Mouse (Mus musculus) heart, adult 18-20 months (tissue): ENCODE results near the gene Tnpo3. TPM values are rescaled to one million over a fixed set of nuclear protein-coding genes. Genes with fewer than 3 reads are reported as not detected.
A peak's percentile ranks its signal among the peaks of the same experiment; 100 is the strongest.

Source experiments
- DNase-seq, 2 experiments: peaks; one replicate each; pipeline ENCODE4 v3.0.0; 2021 to 2022; ENCODE audit warnings: mixed read lengths in 1 of 2
- total RNA-seq, 2 experiments: library from RNA; stranded (reverse); gene quantifications; 2 replicates each; pipeline ENCODE4 v1.2.3; 2021

Tnpo3 gene
- total RNA-seq, 2 experiments from 2014 or later, result 43.6 to 44.9 TPM

- peak in 1 of 2 experiments; percentile 15 for DNase-seq
Observed at GRCm38 (mm10) chr6:29527361-29528164, 82.1 kb downstream of the Tnpo3 start.

DNA sequence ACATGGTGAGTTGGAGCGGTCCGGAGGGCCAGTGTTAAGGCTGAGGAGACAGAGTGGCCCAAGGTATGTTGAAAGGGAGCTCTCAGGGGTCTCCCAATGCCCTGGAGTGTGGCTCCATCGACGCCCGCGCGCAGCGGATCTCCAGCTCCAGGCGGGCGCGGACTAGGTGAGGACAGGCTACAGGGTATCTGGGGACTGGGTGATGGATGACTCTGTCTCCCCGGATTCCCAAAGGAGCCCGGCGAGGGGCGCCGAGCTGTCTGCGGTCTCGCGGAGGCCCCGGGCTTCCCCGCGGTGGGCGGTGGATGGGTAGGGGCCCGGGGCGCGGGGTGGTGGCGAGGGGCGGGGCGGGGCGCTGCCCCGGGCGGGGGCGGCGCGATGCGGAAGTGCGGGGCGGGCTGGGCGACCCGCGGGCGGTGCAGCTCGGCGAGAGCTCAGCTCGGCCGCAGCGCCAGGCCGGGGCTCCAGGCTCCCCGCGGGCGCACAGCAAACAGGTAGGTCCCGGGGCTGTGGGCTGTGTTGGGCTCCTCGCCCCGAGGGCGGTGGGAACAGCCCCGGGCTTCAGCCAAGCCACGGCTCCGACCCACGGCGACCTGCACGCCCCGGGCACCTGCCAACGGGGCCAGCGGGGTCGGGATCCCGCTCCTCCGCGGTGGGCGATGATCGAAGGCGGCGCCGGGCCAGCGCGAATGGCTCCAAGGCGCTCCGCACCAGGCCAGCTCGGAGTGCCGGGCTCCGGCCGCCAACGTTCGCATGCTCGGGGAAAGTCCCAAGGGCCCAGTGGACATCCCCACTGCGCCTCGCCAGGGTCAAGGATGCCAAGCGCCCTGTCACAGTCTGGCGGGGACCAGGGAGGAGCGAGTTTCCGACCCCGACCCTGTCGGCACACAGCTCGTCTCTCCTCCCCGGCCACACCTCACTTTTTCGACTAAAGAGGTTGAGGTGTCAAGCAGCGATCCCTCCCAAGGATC, 83.1 kb downstream of the Tnpo3 start, which contains the start of gene Irf5:
Irf5 (plus strand) TSS at position 345 of the 971 bp plus-strand sequence.
- peak; percentile 44 to 46 for DNase-seq

GRCm38 (mm10) chr6:29525256-29525655, 84.4 kb downstream of the Tnpo3 start:
- peak in 1 of 2 experiments; percentile 20 for DNase-seq

DNA sequence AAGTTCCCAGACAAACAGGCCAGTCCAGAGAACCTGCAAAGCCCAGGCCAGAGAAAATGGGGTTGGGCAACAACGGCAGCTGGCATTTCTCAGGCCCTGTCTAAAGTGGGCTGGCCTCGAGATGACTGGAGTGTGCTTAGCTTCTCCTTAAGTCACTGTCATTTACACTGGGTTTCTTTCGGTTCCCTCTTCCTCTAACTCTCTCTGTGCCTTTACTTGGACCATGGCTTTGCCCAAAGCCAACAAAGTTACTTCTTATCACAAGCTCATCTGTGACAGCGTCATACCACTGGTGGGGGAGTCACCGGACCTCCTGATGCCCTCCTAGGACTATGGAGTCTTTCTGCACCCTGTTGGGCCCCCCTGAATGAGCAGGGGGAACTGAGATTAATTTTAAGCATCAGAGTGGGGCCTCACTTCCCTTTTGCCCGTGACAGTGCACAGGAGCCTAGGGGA, 85.6 kb downstream of the Tnpo3 start:
- DNase-seq, result peak; percentile 58 to 74

DNA sequence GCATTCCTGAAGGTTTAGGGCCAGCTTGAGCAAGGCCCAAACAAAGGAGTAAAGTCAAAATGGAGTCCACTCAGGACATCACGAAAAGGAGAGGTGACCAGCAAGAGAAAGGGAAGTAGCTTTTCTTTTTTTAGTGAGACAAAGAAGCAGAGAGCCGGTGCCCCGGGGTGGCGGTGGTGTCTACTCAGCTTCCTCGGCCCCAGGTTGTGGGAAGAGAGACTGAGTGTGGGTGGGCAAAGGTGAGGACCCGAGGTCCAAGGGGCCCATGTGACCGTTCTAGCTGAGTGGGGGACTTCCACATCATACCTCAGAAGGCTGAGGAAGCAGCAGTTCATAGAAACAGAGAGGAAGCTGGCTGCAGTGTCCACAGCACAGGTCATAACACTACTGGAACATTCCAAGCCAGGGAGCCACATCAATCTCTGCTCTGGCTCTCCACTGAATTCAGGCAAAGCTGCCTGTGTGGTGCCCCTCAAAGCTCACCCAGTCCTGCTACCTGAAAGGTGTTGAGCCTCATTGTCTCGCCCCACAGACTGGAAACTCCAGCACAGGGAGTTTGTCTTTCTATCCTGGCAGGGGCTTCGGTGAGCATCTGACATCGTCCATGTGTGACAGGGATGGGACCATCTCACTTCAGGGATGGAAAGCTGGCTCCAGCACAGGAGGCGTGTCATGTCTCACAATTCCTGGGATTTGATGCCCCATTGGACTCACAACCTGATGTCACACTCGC, 86.2 kb downstream of the Tnpo3 start:
- DNase-seq, result peak in 1 of 2 experiments; percentile 13

- DNase-seq, result peak in 1 of 2 experiments; percentile 9
Observed at GRCm38 (mm10) chr6:29522626-29523300, 86.9 kb downstream of the Tnpo3 start.

- peak; percentile 75 to 86 for DNase-seq
Observed at GRCm38 (mm10) chr6:29517139-29517538, 92.5 kb downstream of the Tnpo3 start.

DNA sequence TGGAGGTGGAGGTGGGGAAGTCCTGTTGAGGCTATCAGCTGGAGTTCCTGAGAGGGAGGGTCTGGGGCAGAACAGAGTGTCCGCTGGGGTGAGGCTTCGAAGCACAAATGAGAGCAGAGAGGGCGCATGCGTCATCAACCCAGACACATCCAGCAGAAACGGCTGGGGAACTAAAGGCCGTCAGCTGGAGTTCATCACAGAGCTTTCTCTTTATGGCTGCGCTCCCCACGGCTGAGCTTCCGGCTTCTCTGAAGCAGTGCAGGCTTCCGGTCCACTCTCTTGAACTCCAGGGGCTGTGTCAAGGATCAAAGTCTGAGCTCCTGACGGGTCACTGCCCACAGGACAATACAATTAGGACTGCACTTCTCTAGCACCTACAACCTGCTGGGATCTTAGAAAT, 96.4 kb downstream of the Tnpo3 start:
- peak; percentile 64 to 70 for DNase-seq

- peak in 1 of 2 experiments; percentile 71 for DNase-seq
Observed at GRCm38 (mm10) chr6:29509086-29509485, 100.6 kb downstream of the Tnpo3 start.

- DNase-seq, result no peak
Observed at GRCm38 (mm10) chr6:29507447-29508309, 102.0 kb downstream of the Tnpo3 start, which contains the start of gene Kcp. TSS of gene Kcp (minus strand) at chr6:29507952.

- DNase-seq, result no peak
Observed at GRCm38 (mm10) chr6:29506834-29507233, 102.9 kb downstream of the Tnpo3 start.

DNA sequence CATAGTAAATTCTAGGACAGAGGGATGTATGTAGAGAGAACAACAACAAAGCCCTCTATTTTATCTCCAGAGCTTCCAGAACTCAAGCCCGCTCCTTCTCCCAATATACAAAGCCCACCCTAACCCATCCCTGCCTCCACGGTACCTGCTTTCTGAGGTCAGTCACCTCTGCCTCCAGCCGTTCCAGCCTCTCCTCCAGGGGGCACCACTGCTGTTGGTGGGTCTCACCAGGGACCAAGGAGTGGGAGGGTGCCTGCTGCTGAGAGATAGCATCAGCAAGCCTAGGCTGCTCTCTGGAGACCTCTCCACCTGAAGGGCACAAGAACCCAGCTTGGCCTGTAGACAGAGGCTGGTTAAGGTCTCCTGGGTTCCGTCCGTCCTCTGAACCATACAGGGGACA, 104.2 kb downstream of the Tnpo3 start:
- no peak for DNase-seq

DNA sequence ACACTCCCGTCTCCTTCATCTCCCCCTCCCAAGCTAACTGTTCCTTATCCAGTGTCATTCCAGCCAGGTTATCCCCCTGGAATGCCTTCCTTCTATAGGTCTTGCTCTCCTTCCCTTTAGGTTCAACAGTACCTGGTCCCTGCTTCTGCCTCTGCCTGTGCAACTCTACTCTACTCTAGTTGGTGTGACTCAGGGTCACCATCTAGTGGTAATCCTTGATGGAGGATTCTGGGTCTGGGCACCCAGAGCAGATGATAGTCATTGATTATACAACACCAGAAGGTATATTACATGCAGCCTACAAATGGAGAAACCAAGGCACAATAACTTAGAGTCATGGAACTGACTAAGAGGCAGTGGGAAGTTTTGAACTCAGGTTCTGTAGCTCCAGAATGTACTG, 108.1 kb downstream of the Tnpo3 start:
- DNase-seq, result no peak

- no peak for DNase-seq
Observed at GRCm38 (mm10) chr6:29500810-29501209, 108.9 kb downstream of the Tnpo3 start.

DNA sequence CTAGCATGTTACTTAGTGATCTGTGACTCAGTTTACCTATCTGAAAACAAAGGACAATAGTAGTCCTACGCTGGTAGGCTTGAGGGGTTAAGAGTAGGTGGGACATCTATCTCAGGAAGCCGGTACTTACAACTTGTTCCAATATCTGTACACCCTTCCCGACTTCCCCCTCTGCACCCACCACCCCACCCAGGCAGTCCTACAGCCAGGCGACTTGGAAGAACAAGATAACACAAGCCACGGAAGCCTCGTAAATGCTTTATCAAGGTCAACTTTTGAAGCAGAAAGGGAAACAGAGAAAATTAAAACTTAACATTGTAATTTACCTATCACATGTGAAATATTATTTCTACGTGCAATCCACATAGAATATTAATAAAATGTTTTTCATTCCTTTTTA, 109.5 kb downstream of the Tnpo3 start:
- DNase-seq, result no peak

- no peak for DNase-seq
Observed at GRCm38 (mm10) chr6:29497791-29498190, 111.9 kb downstream of the Tnpo3 start.

GRCm38 (mm10) chr6:29496270-29496669, 113.4 kb downstream of the Tnpo3 start:
- no peak for DNase-seq

- DNase-seq, result no peak
Observed at GRCm38 (mm10) chr6:29494101-29494500, 115.6 kb downstream of the Tnpo3 start.
